Mouse (Mus musculus) heart, adult 18-20 months (tissue): ENCODE measurements at regions not wholly inside any gene's neighbourhood (a gene's known extent, or its start where the extent isn't known, plus 50 kb on each side); places are given as distances from the start of the nearest gene placed in this dataset.

ENCODE experiments used
- DNase-seq, 2 experiments: peaks; one replicate each; pipeline ENCODE4 v3.0.0; 2021 to 2022; ENCODE audit warnings: mixed read lengths in 1 of 2

GRCm38 (mm10) chr16:78490245-78490644, 86.3 kb downstream of the D16Ertd472e start:
- peak; percentile 42 to 76 for DNase-seq

- DNase-seq: no peak
Measured at GRCm38 (mm10) chr16:78489604-78490003, 86.9 kb downstream of the D16Ertd472e start.

- no peak for DNase-seq
Measured at GRCm38 (mm10) chr16:78486531-78486930, 90.0 kb downstream of the D16Ertd472e start.

GRCm38 (mm10) chr16:78484319-78484718, 92.2 kb downstream of the D16Ertd472e start:
- DNase-seq: no peak

- no peak for DNase-seq
Measured at GRCm38 (mm10) chr16:78481571-78481970, 94.9 kb downstream of the D16Ertd472e start.

- peak in 1 of 2 experiments; percentile 14 for DNase-seq
Measured at GRCm38 (mm10) chr16:78481065-78481464, 95.4 kb downstream of the D16Ertd472e start.

GRCm38 (mm10) chr16:78480261-78480660, 96.2 kb downstream of the D16Ertd472e start:
- DNase-seq: no peak

- DNase-seq: peak in 1 of 2 experiments; percentile 15
Measured at GRCm38 (mm10) chr16:78473456-78473855, 96.5 kb upstream of the Btg3 start.

GRCm38 (mm10) chr16:78459996-78460395, 83.0 kb upstream of the Btg3 start:
- DNase-seq: no peak

- DNase-seq: no peak
Measured at GRCm38 (mm10) chr16:78457731-78458151, 80.7 kb upstream of the Btg3 start.

GRCm38 (mm10) chr16:78456345-78456744, 79.4 kb upstream of the Btg3 start:
- DNase-seq: peak; percentile 12 to 33

GRCm38 (mm10) chr16:78454509-78454908, 77.5 kb upstream of the Btg3 start:
- no peak for DNase-seq

- peak; percentile 61 to 80 for DNase-seq
Measured at GRCm38 (mm10) chr16:78452303-78452702, 75.3 kb upstream of the Btg3 start.

- peak; percentile 15 to 20 for DNase-seq
Measured at GRCm38 (mm10) chr16:78451750-78452149, 74.8 kb upstream of the Btg3 start.

- DNase-seq: peak; percentile 25 to 26
Measured at GRCm38 (mm10) chr16:78451251-78451650, 74.3 kb upstream of the Btg3 start.

GRCm38 (mm10) chr16:78449231-78449630, 72.2 kb upstream of the Btg3 start:
- DNase-seq: no peak

- no peak for DNase-seq
Measured at GRCm38 (mm10) chr16:78443262-78443661, 66.3 kb upstream of the Btg3 start.

- DNase-seq: no peak
Measured at GRCm38 (mm10) chr16:78442830-78443229, 65.8 kb upstream of the Btg3 start.

- DNase-seq: no peak
Measured at GRCm38 (mm10) chr16:78441961-78442360, 65.0 kb upstream of the Btg3 start.

GRCm38 (mm10) chr16:78435707-78436106, 58.7 kb upstream of the Btg3 start:
- no peak for DNase-seq

GRCm38 (mm10) chr16:78427470-78428041, 50.6 kb upstream of the Btg3 start:
- DNase-seq: peak; percentile 67 to 71
